Mouse (Mus musculus) kidney, postnatal 36 days (tissue): Measurements from ENCODE around the gene Timd2.
A peak's percentile ranks its signal among the peaks of the same experiment; 100 is the strongest.
"Not testable (repeated sequence)": the region's sequence is repeated elsewhere in the genome, so short reads cannot be mapped to it uniquely, and the experiment has no call there.

Experiments
- DNase-seq, 2 experiments: peaks; one replicate each; pipeline ENCODE4 v3.0.0; 2021 to 2022; ENCODE audit warnings: mixed read lengths in 2 of 2

Timd2 gene

DNA sequence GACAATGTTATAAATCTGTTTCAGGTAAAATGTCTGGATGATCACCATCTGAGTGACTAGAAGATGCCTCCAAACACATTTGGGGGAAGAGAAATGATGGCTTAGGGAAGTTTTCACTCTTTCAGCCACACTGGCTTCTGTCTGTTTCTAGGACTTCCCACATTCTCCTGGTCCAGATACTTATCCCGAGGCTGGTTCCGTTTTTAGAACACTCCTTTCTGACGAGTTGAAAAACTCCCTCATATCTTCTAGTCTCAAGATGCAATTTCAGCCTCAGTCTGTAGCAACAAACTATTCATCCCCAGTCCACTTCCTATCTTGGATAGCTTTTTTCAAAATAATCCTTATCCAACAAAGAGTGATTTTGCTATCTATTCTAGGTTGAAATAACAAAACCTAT lies 54.4 kb downstream of the Timd2 start:
- no peak for DNase-seq

- not testable (repeated sequence) for DNase-seq
Measured at GRCm38 (mm10) chr11:46649655-46650054, 57.2 kb downstream of the Timd2 start.

DNA sequence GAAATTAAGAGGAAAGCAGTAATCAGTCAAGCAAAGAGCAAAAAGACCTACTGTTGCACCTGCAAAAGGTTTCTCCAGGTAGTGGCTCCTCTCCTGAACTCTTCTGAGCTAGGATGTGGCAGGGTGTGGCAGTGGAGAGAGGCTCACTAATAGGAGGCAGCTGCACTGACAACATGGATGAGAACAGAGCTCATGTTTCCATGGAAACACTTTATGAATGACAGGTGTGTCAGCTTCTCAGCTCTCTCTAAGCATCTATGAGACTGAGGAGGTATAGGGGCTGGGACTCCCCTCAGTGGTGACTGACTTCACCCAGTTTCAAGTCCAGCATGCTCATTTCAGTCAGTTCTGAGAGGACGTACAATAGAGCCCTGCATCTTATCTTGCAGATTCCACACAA lies 62.0 kb downstream of the Timd2 start:
- no peak for DNase-seq

- DNase-seq = no peak
Measured at GRCm38 (mm10) chr11:46636568-46636967, 70.3 kb downstream of the Timd2 start.

DNA sequence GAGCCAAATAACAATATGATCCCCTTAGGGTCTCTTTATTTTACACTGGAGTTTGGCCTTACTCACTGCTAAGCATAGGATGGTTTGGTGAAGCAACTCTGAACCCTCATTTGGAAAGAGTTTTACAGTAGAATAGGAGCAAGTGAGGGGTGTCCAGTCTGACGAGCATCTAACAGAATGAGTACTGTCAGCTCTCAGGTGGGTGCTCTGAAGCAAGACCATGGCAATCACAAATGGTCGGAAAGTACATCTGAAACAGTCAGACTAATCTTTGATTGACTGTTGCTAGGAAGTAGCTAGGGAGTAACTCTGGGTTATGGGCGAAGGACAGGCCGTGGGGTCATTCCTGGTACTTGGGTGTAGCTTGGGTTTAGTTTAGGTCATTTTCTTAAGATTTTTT lies 71.3 kb downstream of the Timd2 start:
- DNase-seq = not testable (repeated sequence)

GRCm38 (mm10) chr11:46631635-46632034 lies 75.2 kb downstream of the Timd2 start:
- DNase-seq = peak; percentile 36 to 70

- no peak for DNase-seq
Measured at GRCm38 (mm10) chr11:46629211-46629795, 77.6 kb downstream of the Timd2 start, which contains the start of gene Dppa1. Gene Dppa1 (minus strand): TSS chr11:46629261.

- no peak for DNase-seq
Measured at GRCm38 (mm10) chr11:46620414-46621168, 86.3 kb downstream of the Timd2 start.

DNA sequence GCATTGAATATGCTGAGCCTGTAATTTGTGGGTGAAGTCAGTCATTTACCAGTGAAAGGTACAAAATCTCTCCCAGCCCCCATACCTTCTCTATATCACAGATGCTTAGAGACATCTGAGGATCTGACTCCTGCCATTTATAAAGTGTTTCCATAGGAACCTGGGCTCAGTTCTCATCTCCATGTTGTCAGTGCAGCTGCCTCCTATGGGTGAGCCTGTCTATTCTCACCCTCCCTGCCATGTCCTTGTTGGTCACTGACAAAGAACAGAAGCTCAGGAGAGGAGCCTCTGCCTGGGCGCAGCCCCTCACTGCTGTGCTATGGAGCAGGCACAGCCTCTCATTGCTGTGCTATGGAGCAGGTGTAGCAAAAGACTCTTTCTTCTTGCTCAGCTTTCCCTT lies 86.9 kb downstream of the Timd2 start:
- DNase-seq = no peak
